Mouse (Mus musculus): ENCODE results near the gene Mfsd11.

GRCm38 (mm10) chr11:116893532-116894442 is 41.5 kb downstream of the Mfsd11 start:
- no peak for TF ChIP-seq CTCF (IDR thresholded peaks at IDR 0.05; ENCODE audit: low read depth)
- no peak for TF ChIP-seq EP300 (IDR thresholded peaks at IDR 0.05; ENCODE audit: low read depth)

Measured in liver, postnatal 0 days (tissue).